Mouse (Mus musculus) spleen, adult 12 weeks (tissue): ENCODE measurements at regions not wholly inside any gene's neighbourhood (a gene's known extent, or its start where the extent isn't known, plus 50 kb on each side); places are given as distances from the start of the nearest gene placed in this dataset.
A peak's percentile ranks its signal among the peaks of the same experiment; 100 is the strongest.

ENCODE experiments used
- DNase-seq: peaks from one replicate; pipeline ENCODE4 v3.0.0; 2022; ENCODE audit warnings: low spot score

DNA sequence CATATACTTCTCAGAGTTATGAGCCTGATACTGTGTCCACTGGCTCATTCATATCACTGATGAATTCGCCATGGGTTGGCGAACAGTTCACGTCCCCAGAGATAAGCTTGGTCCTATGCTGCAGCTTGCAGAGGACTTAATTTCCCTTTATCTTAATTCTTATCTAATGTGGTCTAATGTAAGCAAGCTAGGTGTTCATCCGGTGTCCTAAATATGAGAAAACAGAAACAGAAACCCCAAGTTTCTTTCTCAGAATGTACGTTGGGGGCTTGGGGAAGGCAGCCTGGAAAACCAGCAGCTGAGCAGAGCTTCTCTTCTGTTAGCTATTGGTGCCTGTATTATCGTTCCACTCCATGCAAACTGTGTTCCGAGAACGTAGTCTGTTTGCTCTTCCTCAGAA is 170.1 kb downstream of the 1700064H15Rik start:
- no peak for DNase-seq

DNA sequence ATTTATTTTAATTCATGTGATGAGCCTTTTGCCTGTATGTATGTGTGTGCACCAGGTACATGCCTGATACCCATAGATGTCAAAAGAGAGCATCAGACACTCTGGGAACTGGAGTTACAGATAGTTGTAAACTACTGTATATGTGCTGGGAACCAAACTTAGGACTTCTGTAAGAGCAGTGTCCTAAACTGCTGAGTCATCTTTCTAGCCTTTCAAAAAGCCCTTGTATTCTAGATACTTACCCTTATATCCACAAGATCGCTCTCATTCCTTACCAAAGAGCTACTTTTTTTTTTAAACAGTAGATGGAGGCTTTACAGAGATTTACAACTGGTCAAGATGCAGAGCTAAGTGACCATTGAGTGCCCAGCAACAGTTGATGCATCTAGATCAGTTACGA is 171.0 kb downstream of the 1700064H15Rik start:
- DNase-seq: no peak

DNA sequence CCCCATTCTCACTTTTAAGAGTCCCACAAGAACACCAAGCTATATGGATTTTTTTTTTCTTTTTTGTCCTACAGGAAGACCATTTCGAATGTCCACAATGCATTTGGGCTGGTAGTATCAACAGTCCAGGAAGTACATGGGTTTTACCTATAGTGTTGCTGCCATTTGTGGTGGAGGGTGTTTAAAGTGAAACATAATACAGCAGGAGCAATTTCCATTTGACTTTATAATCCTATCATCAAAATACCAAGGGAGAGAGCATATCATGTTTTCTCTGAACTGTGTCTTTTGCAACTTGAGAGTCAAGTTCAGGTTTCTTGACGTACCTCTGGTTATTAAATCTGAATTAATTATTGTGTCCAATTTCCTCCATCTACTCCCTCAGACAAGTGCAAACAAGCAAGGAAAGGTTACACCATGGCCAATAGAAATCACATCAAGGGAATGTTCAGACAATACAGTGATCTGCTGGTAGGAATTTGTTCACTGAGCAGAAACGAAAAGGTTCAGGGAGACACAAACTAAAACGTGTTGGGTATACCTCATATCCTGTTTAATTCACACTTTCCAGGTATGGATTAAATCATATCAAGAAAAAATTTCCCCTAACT is 172.5 kb downstream of the 1700064H15Rik start:
- no peak for DNase-seq

DNA sequence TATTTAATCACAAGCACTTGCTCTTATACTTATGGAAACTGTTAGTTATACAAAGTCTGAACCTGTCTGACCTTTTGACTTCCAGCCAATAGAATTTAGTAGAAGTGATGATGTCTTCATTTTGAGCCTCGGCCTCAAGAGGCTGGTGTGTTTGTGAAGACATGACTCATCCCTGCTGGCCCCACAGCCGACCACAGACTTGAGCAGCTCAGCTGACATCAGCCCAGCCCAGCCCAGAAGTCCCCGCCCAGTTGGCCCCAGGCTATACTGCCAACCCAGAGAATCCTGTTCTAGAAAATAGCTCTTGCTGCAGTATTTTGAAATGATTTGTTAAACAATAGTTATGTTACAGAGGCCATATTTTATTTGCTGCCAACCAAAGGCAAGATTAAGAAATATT is 177.5 kb downstream of the 1700064H15Rik start:
- no peak for DNase-seq

DNA sequence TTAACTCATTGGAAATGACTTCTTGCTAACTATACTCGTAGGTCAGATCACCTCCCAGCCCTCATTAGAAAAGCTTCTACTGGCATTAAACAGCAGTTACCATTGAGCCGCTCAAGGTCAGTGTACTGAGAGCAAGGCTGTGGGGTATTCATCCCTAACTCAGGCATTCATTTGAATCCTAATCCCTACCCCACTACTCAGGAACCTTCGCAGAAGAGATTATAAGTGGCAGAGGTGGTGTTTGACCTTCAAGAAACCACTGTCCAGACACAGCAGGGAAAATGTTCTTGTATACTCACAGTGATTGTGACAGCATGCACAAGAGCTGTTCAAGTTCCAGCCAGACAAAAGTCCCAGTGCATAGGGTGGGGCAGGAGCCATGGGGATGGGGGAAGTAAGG is 179.5 kb downstream of the 1700064H15Rik start:
- no peak for DNase-seq

DNA sequence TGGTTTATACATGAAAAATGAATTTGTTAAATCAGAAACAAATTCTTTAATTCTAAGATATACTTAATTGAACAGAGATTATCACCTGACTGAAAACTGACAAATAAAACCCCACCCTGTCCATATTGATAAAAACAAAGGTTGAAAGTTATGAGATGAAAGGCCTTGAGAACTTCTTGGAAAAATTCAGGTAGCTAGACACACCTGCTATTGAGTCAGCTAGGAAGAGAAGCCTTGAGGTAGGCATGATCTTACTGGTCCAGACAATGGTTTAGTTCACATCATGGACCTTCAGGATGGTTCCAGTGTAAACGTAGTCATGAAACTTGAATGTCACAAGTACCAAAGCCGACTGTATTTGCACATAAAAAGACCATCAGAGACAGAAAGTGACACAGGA is 180.3 kb downstream of the 1700064H15Rik start:
- no peak for DNase-seq

DNA sequence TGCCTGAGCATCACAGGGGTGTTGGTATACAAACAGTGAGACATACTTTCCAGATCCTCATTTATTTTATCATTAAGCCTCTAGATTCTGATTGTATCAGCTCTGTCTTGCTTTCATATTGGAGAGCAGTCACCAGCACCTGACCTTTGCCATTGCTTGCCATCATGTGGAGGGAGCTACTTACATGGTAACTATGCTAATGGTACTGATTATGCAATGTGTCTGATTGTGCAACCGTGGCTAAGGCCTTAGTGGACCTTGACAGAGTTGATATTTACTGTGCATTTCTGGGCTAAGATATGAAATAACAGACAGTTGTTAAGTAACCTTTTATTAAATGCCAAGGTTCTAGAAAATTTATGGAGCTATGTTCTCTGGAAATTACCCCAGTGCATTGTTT is 180.7 kb downstream of the 1700064H15Rik start:
- DNase-seq: no peak

DNA sequence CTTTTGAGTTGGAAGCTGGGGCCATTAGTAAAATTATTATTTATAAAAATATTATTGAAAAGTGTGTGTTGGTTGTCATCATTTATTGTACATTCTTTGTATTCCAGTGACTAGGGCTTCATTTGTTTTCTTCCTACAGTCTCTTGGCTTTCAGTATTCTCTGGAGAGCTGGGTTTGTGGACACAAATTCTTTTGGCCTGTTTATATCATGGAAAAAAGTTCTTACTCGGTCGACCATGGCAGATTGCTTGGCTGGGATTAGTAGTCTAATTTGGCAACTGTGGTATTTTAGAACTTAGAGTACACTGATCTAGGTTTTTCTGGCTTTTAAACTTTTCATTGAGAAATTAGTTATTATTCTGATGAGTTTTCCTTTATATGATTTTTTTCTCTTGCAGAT is 183.6 kb downstream of the 1700064H15Rik start:
- no peak for DNase-seq

DNA sequence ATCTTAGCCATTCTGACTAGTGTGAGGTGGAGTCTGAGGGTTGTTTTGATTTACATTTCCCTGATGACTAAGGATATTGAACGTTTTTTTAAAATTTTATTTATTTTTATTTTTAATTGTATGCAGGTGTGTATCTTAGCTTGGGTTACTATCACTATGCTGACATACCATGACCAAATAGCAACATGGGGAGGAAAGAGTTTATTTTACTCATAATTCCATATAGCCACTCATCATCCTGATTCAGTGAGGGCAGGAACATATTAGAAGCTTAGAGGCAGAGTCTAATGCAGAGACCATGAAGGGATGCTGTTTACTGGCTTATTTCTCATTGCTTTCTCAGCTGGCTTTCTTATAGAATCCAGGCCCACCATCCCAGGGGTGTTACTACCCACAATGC is 186.7 kb downstream of the 1700064H15Rik start:
- no peak for DNase-seq

DNA sequence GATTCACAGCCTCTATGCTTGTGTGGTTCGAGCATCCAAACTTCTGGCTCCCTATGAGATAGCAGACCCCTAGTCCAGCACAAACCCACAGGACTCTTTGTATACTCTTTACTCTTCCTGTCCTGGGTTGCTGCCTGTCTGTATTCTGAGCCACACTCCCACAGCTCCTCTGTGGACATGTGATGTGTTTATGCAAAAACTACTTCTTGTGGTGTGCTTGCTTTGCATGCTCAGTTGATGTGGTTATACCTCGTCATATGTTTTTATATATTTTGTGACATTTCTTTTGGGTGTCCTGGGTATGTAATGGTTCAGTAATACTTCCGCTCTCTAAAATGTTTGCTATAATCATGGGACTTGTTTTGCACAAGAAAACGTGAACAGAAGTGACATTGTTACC is 198.3 kb downstream of the 1700064H15Rik start:
- DNase-seq: peak; percentile 19

DNA sequence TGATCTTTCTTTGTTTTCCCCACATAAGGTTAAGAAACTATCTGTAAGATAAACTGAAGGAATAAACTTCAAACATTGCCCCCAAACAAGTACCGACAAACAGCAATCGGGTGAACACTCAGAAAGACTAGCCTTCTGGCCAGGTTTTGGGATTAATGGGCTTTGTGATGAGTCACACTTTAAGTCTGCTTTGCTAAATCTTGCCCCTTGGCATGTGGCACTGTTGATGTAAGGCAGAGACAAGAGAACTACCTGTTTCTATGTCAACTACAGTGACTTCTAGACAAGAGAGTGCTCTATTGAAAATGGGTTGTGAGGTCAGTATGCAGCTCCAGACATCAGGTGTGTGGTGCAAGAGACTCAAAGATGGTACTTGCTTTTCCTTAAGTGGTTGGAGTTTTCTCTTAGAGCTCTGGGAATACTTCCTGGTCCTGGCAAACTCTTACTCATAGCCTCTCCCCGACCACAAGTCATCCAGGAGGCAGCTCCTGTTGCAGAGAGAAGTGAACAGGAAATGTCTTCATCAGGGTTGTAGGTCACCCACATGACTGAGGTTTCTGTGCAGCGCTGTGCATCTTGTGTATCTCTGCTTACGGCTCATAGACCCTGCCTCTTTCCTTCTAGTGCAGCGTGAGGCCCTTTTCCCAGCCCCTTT is 198.9 kb downstream of the 1700064H15Rik start:
- no peak for DNase-seq

DNA sequence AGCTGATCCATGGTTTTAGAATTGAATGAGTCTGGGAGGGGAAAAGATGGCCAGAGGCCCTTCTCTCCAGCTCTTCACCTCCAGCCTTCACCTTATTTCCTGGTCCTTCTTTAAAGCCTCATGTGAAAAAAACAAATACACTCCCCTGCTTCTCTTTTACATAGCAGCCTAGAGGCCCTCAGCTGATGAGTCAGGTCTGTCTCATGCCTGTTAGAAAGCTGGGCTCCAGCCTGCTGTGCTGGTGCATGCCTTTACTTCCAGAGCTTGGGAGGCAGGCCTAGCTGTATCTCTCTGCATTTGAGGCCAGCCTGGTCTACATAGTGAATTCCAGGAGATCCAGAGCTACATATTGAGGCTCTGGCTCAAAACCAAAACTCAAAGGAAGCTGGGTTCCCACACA is 199.5 kb downstream of the 1700064H15Rik start:
- no peak for DNase-seq

DNA sequence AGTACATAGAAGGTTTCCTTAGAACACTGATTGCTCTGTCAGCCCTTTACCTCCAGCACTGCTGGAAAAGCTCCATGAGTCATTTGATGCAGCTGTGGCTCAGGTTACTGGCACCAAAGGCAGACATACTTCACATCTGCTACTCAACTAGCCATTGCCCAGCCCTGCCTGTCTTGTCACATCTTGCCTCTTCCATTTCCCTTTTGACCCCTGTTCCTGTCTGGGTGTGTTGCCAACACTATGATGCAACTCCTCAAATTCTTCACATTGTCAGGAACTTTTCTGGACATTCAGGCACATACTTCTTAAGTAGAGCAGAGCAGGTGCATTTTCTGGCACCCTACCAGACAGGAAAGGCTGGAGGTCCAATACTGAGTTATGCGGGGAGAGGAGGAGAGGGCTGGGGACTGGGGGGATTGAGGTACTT is 202.3 kb downstream of the 1700064H15Rik start:
- DNase-seq: no peak

DNA sequence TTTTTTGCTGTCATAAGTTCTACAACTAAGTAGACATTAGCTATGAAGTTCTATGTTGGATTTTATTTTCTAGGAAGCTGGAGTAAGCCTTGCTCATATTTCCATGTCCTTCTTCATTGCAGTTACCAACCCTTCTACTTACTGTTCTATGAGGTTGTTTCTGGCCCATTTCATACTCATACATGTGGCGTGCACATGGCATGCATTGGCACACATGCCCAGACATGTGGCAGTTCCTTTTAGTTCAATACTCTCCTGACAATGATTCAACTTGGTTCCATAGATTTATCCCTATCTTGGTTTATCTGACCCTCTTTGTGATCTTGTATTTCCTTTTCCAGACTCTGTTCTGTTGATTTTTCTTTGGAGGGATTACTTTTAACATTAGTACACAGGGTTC is 203.2 kb downstream of the 1700064H15Rik start:
- no peak for DNase-seq

DNA sequence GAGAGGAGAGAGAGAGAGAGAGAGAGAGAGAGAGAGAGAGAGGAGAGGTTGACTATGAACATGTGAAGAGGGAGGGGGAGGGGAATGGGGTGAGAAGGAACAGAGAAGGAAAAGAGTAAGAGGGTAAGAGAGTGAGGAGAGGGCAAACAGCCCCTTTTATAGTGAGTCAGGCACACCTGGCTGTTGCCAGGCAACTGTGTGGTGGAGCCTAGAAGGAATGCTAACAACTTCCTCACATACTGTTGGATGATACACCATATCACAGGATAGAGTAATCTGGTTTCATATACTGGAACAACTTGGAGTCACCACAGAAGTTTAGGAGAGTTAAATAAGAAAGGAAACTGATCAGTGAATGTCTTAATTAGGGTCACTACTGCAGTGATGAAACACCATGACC is 204.1 kb downstream of the 1700064H15Rik start:
- DNase-seq: no peak

DNA sequence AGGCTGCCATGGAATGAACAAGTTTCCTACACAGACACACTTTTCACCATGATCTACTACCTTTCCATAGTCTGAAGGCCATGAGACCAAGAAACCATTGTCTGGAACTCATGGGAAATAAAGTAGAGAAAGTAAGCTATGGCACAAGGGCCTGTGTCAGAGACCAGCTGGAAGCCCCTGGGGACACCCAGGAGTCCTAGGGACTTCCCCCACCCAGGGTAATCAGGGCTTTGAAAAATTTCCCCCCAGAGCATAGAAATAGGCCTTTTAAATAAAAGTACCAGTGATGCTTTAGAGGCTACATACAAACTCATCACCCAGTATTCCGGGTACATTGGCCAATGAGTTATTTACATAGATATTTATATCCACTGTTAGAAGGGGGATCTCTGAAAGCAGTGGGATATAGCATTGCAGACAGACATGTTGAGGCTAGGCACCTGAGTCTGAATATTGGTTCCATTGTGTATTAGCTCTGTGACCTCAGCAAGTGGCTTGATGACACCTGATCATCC is 207.0 kb downstream of the 1700064H15Rik start:
- no peak for DNase-seq

DNA sequence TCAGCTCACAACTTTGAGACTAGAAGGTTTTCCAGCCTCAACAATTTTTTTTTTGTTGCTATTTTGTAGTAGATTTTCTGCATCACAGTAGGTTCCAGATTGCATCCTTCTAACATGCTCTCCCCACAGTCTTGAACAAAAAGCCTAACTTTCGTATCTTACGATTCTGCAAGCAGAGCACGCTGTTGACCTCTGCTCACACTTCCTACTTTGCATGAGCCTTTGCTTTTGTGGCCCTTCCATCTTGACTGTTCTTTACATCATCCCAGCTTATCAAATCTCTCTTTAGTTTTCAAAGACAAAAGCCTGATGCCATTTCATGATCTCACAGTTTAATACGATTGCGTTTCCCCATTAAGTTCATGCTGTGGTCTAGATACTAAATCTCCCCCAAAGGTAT is 207.6 kb downstream of the 1700064H15Rik start:
- DNase-seq: no peak

DNA sequence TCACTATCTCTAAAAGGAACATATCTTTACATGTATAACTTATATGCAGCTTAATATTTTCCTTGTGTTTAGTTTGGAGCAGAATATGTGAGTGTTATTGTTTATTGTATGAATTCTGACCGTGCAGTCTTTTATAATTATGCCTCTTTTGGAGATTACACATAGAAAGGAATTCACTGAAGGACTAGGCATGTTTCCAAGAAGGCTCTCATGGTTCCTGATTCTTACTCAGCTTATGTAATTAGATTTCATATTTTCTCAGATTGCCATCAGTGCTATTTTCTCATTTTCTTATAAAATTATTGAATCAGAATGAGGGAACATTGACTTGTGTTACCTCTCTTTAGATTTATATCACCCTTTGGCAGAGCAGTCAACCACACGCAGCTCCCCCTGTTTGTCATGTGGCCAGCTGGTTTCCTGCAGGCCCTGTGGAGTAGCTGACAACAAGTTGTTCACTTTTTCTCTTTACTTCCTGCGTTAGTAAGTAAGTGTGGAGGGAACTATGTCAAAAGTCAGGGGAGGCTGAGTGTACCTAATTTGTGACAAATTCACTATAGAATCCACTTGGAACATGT is 217.4 kb downstream of the 1700064H15Rik start:
- peak; percentile 11 for DNase-seq

DNA sequence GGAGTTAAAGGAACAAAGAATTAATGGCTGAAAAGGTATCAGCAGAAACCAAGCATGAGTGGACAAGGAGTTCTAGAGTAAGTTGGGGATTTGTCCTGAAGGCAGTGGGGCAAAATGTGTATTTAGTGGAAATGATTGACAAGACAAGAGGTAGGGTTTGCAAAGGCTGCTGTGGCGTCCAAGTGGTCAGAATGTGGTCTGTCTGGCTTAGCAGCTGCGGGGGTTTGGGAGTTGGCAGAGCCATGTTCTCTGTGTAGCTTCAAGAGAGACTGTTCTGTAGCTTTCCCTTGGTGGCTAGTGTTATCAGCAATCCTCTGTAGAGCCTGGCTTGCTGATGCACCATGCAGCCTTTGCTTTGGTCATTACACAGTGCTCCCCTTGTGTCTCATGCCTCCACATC is 220.2 kb downstream of the 1700064H15Rik start:
- DNase-seq: no peak

DNA sequence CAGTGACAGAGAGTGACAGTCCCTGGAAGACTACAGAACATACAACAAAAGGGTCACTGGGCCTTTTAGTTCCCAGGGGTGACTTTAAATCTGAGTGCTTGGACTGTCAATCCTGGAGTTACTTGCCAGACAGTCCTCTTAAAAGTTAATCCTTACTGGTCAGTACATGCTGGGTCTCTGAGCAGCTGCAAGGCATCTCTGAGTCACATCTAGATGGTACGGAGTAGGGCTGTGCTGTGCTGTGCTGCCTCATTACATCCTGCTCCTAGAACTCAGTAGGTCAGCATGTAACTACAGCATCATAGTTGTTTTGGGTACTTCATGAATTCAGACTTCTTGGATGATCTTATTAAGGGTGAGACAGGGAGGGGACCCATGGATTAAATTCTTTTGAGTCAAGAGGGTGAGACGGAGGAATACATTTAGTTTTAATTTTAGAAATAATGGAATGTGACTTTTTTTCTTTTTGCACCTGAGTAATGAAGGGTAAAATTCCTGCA is 220.8 kb downstream of the 1700064H15Rik start:
- DNase-seq: no peak

DNA sequence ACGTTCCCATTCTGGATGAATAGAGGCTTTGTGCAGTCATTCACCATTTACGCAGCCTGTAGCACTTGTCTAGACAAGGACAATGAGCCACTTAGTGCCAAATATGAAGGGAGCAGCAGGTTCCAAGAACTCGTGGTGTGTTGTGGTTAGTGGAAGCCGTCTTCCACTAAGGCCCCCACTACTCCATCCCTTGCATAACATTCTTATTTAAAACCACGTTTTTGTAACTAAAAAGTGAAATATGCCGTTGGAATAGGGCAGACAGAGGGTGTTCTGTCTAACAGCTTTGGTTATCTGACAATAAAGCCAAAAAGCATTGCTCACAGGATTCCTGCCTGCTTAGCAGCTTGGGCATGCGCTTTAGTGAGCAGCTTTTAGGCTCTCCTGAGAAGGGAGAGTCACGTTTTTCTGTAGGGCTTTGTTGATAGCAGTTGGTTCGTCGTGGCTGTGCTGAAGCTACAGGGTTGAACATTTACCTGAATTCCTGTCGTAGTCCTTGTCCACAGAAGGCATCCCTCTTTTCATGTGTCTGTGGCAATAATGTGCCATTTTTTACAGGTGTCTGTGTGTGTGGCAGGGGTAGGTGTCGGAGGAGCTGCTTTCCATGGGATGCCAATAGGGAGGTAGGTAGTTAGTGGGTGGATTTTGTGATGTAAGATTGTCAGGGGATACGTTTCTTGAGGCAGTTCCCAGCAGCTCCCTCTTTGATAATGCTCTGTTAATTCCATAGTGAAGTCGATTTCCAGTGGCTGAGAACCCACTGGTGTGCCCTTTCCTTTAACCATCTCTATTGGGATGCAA is 221.9 kb downstream of the 1700064H15Rik start:
- DNase-seq: no peak

DNA sequence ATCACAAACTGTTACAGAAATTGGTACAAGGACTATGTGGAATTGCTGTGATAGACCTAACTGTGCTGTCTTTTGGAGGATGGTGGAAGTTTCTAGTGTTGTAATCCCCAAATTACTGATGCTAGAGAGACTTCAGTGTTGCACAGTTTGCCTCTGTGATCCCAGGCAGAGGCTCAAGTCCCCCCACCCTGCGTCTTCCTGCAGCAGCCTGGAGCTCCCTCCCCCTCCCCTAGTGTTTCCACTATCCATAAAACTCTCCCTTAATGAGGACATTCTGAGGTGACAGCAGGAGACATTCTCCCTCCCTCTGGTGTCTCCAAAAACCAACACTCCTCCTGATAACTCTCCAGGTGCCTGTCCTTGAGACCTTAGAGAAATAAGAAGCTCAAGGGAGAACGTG is 242.8 kb downstream of the 1700064H15Rik start:
- DNase-seq: no peak

DNA sequence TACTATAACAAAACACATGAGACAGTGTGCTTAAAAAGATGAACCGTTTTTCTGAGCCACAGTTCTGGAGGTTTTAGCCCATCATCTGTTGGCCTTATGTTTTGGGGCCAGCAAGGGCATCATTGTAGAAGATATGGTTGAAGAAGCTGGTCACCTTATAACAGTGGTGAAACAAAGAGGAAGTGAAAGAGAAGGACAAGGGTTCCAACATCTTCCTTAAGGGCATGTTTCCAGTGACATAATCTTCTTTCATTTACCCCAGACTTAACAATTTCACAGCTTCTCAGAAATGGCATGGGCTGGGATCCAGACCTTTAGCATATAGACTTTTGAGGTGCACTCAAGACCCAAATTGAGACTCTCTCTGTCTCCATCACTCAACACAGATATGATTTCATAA is 259.5 kb downstream of the 1700064H15Rik start:
- no peak for DNase-seq
